Mouse (Mus musculus): ENCODE measurements around the gene Rnf183.

Gene Rnf183

DNA sequence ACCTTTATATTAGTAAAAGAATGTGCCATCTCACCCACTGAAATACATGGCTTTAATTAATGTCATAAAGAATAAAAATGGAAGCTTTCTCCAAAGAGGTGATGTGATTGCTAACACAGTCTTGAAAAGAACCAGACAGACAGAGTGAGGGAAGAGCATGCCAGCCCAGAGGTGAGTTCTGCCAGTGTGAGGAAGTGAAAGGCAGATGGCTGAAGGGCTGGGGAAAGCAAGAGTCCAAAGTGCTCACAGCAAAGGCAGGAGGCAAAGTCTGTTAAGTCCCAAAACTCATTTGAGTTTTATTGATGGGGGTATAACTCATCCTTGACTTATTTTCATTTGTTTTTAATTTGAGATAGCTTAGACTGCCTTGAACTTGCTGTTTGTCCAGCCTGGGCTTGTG is 4.4 kb downstream of the Rnf183 start:
- DNase-seq (ENCODE audit: low spot score): no peak

- no peak for DNase-seq (ENCODE audit: low spot score)
Observed at GRCm38 (mm10) chr4:62429616-62430015, 5.4 kb downstream of the Rnf183 start.

- no peak for DNase-seq (ENCODE audit: low spot score)
Observed at GRCm38 (mm10) chr4:62427978-62428758, 6.9 kb downstream of the Rnf183 start.

GRCm38 (mm10) chr4:62425891-62426290 is 9.2 kb downstream of the Rnf183 start:
- no peak for DNase-seq (ENCODE audit: low spot score)

- DNase-seq (ENCODE audit: low spot score): no peak
Observed at GRCm38 (mm10) chr4:62419091-62419490, 16.0 kb downstream of the Rnf183 start.

DNA sequence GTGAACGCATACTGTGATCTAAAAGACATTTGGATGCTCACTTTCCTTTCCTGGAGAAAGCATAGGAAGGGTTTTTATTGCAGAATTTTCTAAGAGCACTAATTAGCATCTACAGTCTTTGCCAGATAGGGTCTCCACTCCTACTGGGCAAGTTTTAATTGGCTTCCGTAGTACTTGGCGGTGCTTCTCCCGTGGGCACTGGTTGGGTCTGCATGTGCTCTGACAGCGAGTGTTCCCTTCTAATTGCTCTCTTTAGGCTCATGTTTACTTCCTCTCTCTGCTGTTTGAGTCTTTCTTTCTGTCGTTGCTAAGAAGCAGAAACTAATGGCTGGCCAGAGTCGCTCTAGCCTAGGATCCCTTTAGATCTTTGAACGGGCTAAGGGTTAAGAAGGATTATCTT is 16.6 kb downstream of the Rnf183 start:
- DNase-seq (ENCODE audit: low spot score): no peak

DNA sequence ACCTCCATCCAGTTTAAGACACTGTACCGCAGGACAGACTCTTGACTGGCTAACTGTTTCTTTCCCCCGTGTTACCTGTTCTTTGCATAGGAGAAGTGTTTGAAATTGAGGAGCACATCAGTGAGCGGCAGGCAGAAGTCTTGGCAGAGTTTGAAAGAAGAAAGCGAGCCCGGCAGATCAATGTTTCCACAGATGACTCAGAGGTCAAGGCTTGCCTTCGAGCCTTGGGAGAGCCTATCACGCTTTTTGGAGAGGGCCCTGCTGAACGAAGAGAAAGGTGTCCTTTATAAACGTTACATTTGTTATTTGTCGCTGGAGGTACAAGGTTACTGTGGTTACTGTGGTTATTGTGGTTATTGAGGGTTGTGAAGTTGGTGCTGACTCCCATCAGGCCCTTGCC is 23.4 kb downstream of the Rnf183 start:
- no peak for DNase-seq (ENCODE audit: low spot score)

DNA sequence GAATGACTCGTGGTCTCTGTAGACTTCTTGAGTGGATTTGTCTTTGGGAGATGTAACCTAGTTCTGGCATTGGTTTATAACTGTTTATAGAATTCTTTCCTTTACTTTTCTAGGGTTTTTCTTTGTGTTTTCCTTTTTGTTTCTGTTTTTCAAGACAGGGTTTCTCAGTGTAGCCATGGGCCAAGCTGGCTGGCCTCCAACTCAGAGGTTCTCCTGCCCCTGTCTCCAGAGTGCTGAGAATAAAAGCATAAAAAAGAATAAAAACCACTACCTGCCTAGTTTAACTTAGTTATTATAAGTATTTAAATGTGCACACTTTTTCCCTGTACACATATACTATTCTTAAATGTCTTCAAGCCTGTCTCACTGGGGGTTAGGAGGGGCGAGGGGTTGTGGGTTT is 24.7 kb downstream of the Rnf183 start:
- no peak for DNase-seq (ENCODE audit: low spot score)

DNA sequence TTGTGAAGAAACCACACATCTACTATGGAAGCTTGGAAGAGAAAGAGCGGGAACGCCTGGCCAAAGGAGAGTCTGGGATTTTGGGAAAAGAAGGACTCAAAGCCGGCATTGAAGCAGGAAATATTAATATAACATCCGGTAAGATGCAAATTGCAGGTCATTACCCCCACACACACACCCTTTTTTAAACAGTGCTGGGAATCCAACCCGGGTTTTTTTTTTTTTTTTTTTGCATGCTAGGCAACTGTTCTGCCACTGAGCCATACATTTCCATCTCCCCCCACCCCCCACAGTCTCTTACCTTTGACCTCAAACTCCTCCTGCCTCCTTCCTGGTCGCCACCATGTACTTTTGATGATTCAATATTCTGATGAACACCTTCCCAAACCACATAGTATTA is 25.4 kb downstream of the Rnf183 start:
- DNase-seq (ENCODE audit: low spot score): no peak

GRCm38 (mm10) chr4:62408601-62409282 is 26.3 kb downstream of the Rnf183 start, which contains the start of the genes Cdc26 and Prpf4:
TSS of gene Cdc26 (minus strand) at chr4:62408642.
TSS of gene Prpf4 (plus strand) at chr4:62408797.
- DNase-seq (ENCODE audit: low spot score): peak; percentile 99

DNA sequence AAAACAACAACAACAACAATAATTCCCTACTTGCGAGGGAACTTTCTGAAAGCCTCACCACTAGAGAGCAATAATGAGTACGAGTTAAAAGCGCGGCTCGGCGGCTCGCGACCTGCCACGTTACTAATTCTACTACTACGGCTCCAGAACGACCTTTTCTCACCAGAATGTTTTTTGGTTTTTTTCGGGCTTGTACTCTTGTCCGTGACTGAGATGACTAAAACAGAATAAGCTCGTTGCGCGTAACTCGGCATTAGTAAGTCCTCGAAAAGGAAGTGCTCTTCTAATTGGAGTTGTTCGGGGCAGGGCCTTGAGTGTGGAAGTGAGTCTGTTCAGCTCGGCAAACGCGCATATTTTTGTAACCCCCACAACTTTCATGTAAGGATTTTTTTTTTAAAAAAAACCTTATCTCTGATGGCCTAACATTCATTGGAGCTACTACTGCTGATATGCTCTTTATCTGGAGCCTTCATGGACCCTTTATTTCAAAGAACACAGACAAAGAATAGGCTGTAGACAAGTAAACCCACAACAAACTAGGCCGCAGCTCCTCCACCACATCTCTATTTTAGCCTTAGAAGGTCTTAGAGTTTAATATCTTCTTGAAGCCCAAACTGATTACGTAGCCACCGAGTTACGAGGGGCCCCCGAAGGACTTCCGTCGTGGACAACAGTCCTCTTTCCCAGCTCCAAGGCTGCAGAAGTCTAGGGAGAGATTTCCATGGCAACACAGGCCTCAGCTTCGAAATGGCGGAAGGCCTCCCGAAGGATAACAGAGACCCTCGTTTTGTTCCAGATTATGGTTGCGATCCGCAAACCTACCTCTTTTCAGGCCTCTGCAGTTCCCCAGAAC is 27.1 kb downstream of the Rnf183 start:
- DNase-seq (ENCODE audit: low spot score): peak; percentile 70

- no peak for DNase-seq (ENCODE audit: low spot score)
Observed at GRCm38 (mm10) chr4:62406133-62406532, 28.9 kb downstream of the Rnf183 start.

- no peak for DNase-seq (ENCODE audit: low spot score)
Observed at GRCm38 (mm10) chr4:62398956-62399355, 36.1 kb downstream of the Rnf183 start.

- DNase-seq (ENCODE audit: low spot score): no peak
Observed at GRCm38 (mm10) chr4:62397616-62398365, 37.3 kb downstream of the Rnf183 start.

GRCm38 (mm10) chr4:62395806-62396205 is 39.2 kb downstream of the Rnf183 start:
- DNase-seq (ENCODE audit: low spot score): peak; percentile 21

- no peak for DNase-seq (ENCODE audit: low spot score)
Observed at GRCm38 (mm10) chr4:62393459-62393858, 41.6 kb downstream of the Rnf183 start.

- no peak for DNase-seq (ENCODE audit: low spot score)
Observed at GRCm38 (mm10) chr4:62391892-62392291, 43.2 kb downstream of the Rnf183 start.

DNA sequence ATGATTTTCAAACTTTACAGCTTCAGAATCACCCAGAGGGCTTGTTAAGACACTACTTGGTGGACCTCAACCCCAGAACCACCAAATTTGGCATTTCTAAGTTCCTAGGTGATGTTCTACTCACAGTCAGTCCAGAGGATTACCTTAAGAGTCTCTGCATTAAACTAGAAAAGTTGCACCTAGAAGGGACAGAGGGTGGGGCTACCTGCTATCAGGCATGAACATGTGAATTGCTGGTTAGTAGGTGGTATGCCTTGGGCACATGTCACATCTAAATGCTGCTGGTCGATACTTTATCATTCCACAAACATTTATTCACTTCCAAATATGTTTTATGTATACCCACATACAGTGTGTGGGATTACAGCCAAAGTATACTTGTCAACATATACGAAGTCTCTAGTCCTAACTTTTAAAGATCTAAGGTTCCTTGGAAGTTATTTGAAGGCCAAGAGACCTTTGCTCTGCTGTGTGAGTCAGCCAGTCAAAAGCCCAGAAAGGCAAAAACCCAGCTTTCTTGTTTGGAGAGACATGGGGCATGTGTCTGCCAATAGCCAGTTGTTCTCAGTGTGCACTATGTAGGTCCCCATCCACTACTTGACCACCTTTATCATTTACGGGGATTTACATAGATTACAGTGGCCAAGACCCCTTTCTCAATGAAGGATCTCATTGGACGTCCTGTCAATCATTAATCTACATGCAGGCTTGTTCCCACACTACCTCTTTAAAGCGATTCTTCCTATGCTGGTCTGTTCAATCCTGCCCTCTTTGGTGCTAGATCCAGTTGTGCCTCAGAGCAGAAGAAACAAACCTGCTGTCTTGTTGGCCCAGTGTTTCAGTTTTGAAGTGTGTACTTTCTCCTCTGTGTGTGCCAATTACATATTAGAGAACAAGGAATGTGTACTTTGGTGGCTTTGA is 45.2 kb downstream of the Rnf183 start:
- DNase-seq (ENCODE audit: low spot score): peak; percentile 32

GRCm38 (mm10) chr4:62385439-62385838 is 49.6 kb downstream of the Rnf183 start:
- DNase-seq (ENCODE audit: low spot score): no peak

- no peak for DNase-seq (ENCODE audit: low spot score)
Observed at GRCm38 (mm10) chr4:62384159-62384558, 50.9 kb downstream of the Rnf183 start.

DNA sequence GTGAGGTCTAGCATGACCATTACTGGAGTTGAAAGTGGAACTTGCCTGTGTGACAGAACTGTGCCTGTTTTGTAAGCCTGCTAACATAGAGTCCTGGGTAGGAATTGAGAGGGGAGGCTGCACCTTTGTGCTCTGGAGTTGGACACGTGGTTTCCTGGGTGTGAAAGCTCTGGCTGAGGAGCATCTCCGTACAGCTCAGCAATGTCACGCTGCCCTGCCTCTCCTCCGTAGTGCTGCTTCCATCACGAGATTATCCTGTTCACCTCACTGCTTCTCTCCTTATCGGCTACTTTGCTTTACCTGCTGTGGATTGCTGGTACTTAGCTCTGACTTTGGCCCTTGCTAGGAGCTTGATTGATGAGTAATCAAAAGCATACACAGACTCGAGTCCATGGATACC is 51.3 kb downstream of the Rnf183 start:
- DNase-seq (ENCODE audit: low spot score): no peak

Measured in lung, postnatal 25 days (tissue).